Mouse (Mus musculus) adrenal gland, postnatal 10 days (tissue): ENCODE data around the gene Nfs1. TPM values are rescaled to one million over a fixed set of nuclear protein-coding genes. Genes with fewer than 3 reads are reported as not detected.
A peak's percentile ranks its signal among the peaks of the same experiment; 100 is the strongest.
"Not testable (repeated sequence)": the region's sequence is repeated elsewhere in the genome, so short reads cannot be mapped to it uniquely, and the experiment has no call there.

Experiments
- DNase-seq: peaks from one replicate; pipeline ENCODE4 v3.0.0; 2021; ENCODE audit warnings: mixed read lengths
- total RNA-seq, 2 experiments: library from RNA; stranded (reverse); gene quantifications; 2 replicates each; pipeline ENCODE4 v1.2.3; 2021

The Nfs1 gene
- total RNA-seq, 2 experiments from 2014 or later = 72.0 to 78.8 TPM

GRCm38 (mm10) chr2:156145486-156146130, 1.6 kb upstream of the Nfs1 start:
- no peak for DNase-seq

GRCm38 (mm10) chr2:156143367-156143766, 619 bp downstream of the Nfs1 start:
- DNase-seq = peak; percentile 17

GRCm38 (mm10) chr2:156142820-156143219, 1.2 kb downstream of the Nfs1 start:
- DNase-seq = no peak

GRCm38 (mm10) chr2:156135695-156136094, 8.3 kb downstream of the Nfs1 start:
- no peak for DNase-seq

GRCm38 (mm10) chr2:156134161-156134560, 9.8 kb downstream of the Nfs1 start:
- DNase-seq = no peak

- no peak for DNase-seq
Measured at GRCm38 (mm10) chr2:156126992-156127391, 17.0 kb downstream of the Nfs1 start, which contains the start of gene Gm28036. Gene Gm28036, minus strand, starts transcription at chr2:156127092.

- no peak for DNase-seq
Measured at GRCm38 (mm10) chr2:156123731-156124130, 20.3 kb downstream of the Nfs1 start.

- DNase-seq = no peak
Measured at GRCm38 (mm10) chr2:156119566-156119965, 24.4 kb downstream of the Nfs1 start.

GRCm38 (mm10) chr2:156112080-156112423, 31.9 kb downstream of the Nfs1 start:
- DNase-seq = not testable (repeated sequence)

- peak; percentile 95 for DNase-seq
Measured at GRCm38 (mm10) chr2:156111358-156112079, 32.5 kb downstream of the Nfs1 start, which contains the start of the genes Cpne1 and Rbm12. Gene Cpne1, minus strand, starts transcription at chr2:156111965. Gene Rbm12, minus strand, starts transcription at chr2:156111978.

GRCm38 (mm10) chr2:156110627-156111357, 33.2 kb downstream of the Nfs1 start:
- peak; percentile 18 for DNase-seq

GRCm38 (mm10) chr2:156091926-156092325, 52.1 kb downstream of the Nfs1 start:
- DNase-seq = no peak

GRCm38 (mm10) chr2:156089799-156090198, 54.2 kb downstream of the Nfs1 start:
- no peak for DNase-seq

GRCm38 (mm10) chr2:156087391-156088110, 56.4 kb downstream of the Nfs1 start:
- DNase-seq = no peak

- no peak for DNase-seq
Measured at GRCm38 (mm10) chr2:156084541-156084940, 59.4 kb downstream of the Nfs1 start.

- no peak for DNase-seq
Measured at GRCm38 (mm10) chr2:156080391-156080790, 63.6 kb downstream of the Nfs1 start.

- no peak for DNase-seq
Measured at GRCm38 (mm10) chr2:156079674-156080073, 64.3 kb downstream of the Nfs1 start.

- peak; percentile 52 for DNase-seq
Measured at GRCm38 (mm10) chr2:156079183-156079560, 64.8 kb downstream of the Nfs1 start.

GRCm38 (mm10) chr2:156078421-156079182, 65.4 kb downstream of the Nfs1 start:
- DNase-seq = no peak

GRCm38 (mm10) chr2:156077461-156077860, 66.5 kb downstream of the Nfs1 start:
- DNase-seq = no peak

- DNase-seq = no peak
Measured at GRCm38 (mm10) chr2:156073725-156074124, 70.3 kb downstream of the Nfs1 start.
